Mouse (Mus musculus) G1E-ER4 (cell line): ENCODE results near the gene Olfr312. TPM values are rescaled to one million over a fixed set of nuclear protein-coding genes. Genes with fewer than 3 reads are reported as not detected.
"Not testable (repeated sequence)": the region's sequence is repeated elsewhere in the genome, so short reads cannot be mapped to it uniquely, and the experiment has no call there.

Experiments
- GATA1 ChIP-seq: IDR thresholded peaks from one replicate; pipeline ENCODE4 v1.8.0; 2012; ENCODE audit warnings: low read length, inconsistent platforms
- polyA plus RNA-seq: library from polyadenylated mRNA; stranded (reverse); fragments of >175 nt; gene quantifications from 2 replicates; pipeline ENCODE4 v1.2.3, GENCODE M21; 2012

Gene Olfr312
- not detected in 2 replicates for polyA plus RNA-seq

- not testable (repeated sequence) for TF ChIP-seq GATA1
These were observed at the start of gene Olfr312 for GRCm38 (mm10) chr11:58828937-58829336. TSS of gene Olfr312 (plus strand) at chr11:58829237.

- TF ChIP-seq GATA1, result no peak
These were observed 46.5 kb upstream of the Olfr312 start, which contains the start of gene Olfr314 for GRCm38 (mm10) chr11:58782480-58783089. TSS of gene Olfr314 (plus strand) at chr11:58782952.

GRCm38 (mm10) chr11:58784182-58784581, 44.9 kb upstream of the Olfr312 start:
- no peak for TF ChIP-seq GATA1

- no peak for TF ChIP-seq GATA1
These were observed 41.4 kb upstream of the Olfr312 start for GRCm38 (mm10) chr11:58787651-58788050.

GRCm38 (mm10) chr11:58788346-58788745, 40.7 kb upstream of the Olfr312 start:
- TF ChIP-seq GATA1, result no peak

- no peak for TF ChIP-seq GATA1
These were observed 39.5 kb upstream of the Olfr312 start for GRCm38 (mm10) chr11:58789532-58789931.

GRCm38 (mm10) chr11:58790053-58790452, 39.0 kb upstream of the Olfr312 start:
- TF ChIP-seq GATA1, result no peak

GRCm38 (mm10) chr11:58790646-58791045, 38.4 kb upstream of the Olfr312 start:
- TF ChIP-seq GATA1, result no peak

- TF ChIP-seq GATA1, result no peak
These were observed 33.2 kb upstream of the Olfr312 start for GRCm38 (mm10) chr11:58795856-58796255.

GRCm38 (mm10) chr11:58796850-58797249, 32.2 kb upstream of the Olfr312 start:
- TF ChIP-seq GATA1, result no peak

GRCm38 (mm10) chr11:58799747-58800146, 29.3 kb upstream of the Olfr312 start:
- TF ChIP-seq GATA1, result no peak

GRCm38 (mm10) chr11:58801558-58802228, 27.3 kb upstream of the Olfr312 start, which contains the start of gene Fam183b:
TSS of gene Fam183b (minus strand) at chr11:58801960.
- TF ChIP-seq GATA1, result no peak

GRCm38 (mm10) chr11:58803871-58804270, 25.2 kb upstream of the Olfr312 start:
- TF ChIP-seq GATA1, result no peak

GRCm38 (mm10) chr11:58804393-58804792, 24.6 kb upstream of the Olfr312 start:
- no peak for TF ChIP-seq GATA1

- no peak for TF ChIP-seq GATA1
These were observed 17.0 kb upstream of the Olfr312 start for GRCm38 (mm10) chr11:58812001-58812400.

GRCm38 (mm10) chr11:58814700-58815099, 14.3 kb upstream of the Olfr312 start, which contains the start of gene Olfr313:
TSS of gene Olfr313 (plus strand) at chr11:58815000.
- TF ChIP-seq GATA1, result not testable (repeated sequence)

- no peak for TF ChIP-seq GATA1
These were observed 13.4 kb upstream of the Olfr312 start for GRCm38 (mm10) chr11:58815676-58816075.
